Mouse (Mus musculus) hindbrain, postnatal 0 days (tissue): ENCODE measurements around the gene Rnls. TPM values are rescaled to one million over a fixed set of nuclear protein-coding genes. Genes with fewer than 3 reads are reported as not detected.

Experiments used
- ATAC-seq: fragments of 200-750 bp; cut with Nextera tagmentation; 2 replicates; pipeline ENCODE4 v1.8.0; 2017; ENCODE audit warnings: mild to moderate bottlenecking, moderate TSS enrichment, moderate library complexity
- DNase-seq: peaks from one replicate; pipeline ENCODE4 v3.0.0-alpha.2; 2015; ENCODE audit warnings: low spot score
- H3K27ac ChIP-seq: fragments of 300-500 bp; sonication (generic); 2 replicates; pipeline ENCODE4 v1.5.1; 2014; ENCODE audit warnings: mild to moderate bottlenecking
- H3K27me3 ChIP-seq: fragments of 300-500 bp; sonication (generic); 2 replicates; pipeline ENCODE4 v1.6.1; 2014; ENCODE audit warnings: low read length, mixed read lengths; ENCODE audit not compliant: insufficient read depth
- H3K36me3 ChIP-seq: fragments of 300-500 bp; sonication (generic); 2 replicates; pipeline ENCODE4 v1.6.1; 2014; ENCODE audit warnings: low read length, mixed read lengths; ENCODE audit not compliant: insufficient read depth
- H3K4me1 ChIP-seq: fragments of 300-500 bp; sonication (generic); 2 replicates; pipeline ENCODE4 v1.6.1; 2014; ENCODE audit warnings: antibody characterized with exemption, low read length, mixed read lengths; ENCODE audit not compliant: insufficient read depth
- H3K4me2 ChIP-seq: fragments of 300-500 bp; sonication (generic); 2 replicates; pipeline ENCODE4 v1.6.1; 2014; ENCODE audit warnings: low read depth, mild to moderate bottlenecking, low read length, moderate library complexity, mixed read lengths
- H3K4me3 ChIP-seq: fragments of 300-500 bp; sonication (generic); 2 replicates; pipeline ENCODE4 v1.5.1; 2014; ENCODE audit warnings: low read length
- H3K9ac ChIP-seq: fragments of 300-500 bp; sonication (generic); replicated peaks from 2 replicates; pipeline ENCODE4 v1.6.1; 2014; ENCODE audit warnings: mild to moderate bottlenecking, low read length, moderate library complexity, mixed read lengths
- H3K9me3 ChIP-seq: fragments of 300-500 bp; sonication (generic); 2 replicates; pipeline ENCODE4 v1.6.1; 2016; ENCODE audit warnings: low read length, mixed read lengths
- CTCF ChIP-seq: IDR thresholded peaks from 2 replicates; pipeline ENCODE4 v1.5.1; 2016; ENCODE audit warnings: antibody characterized with exemption, control low read depth, low read depth
- WGBS: fragments of 180-500 bp; shearing (Covaris S2); extraction: QIAGEN DNeasy Blood & Tissue Kit; methylation state at CpG from one replicate; pipeline ENCODE4 v1.1.7; 2014; 5-methylcytosine and 5-hydroxymethylcytosine counted together
- polyA plus RNA-seq: library from polyadenylated mRNA; unstranded; fragments of >200 nt; fragmentation: Nextera tagmentation; extraction: Ambion mirVana; gene quantifications from 2 replicates; pipeline ENCODE4 v1.2.1, GENCODE M21; 2015
- total RNA-seq: library from RNA; depleted of rRNA; stranded (reverse); fragments of >200 nt; gene quantifications from 2 replicates; pipeline ENCODE4 v1.2.3, GENCODE M21; 2014

Rnls gene
- total and polyA plus RNA-seq, 2 experiments from 2014 or later = 3.3 to 9.8 TPM

DNA sequence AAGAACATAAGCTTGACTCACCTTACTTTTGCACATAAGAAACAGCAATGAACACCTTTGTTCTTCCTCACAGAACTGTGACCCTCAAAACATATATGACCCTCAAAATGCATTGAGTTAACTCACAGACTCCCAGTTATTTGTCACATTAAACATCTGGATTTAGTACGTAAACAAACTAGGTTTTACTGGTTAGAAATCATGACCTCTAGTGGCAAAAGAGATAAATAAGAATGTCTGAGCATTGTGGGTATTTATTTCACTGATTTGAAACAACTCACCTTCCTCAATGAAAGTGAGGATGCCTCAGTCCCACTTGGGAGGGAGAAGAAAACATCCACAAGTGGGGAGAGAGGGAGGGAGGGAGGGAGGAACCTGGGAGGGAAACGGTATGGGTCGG, 109.1 kb downstream of the Rnls start:
- H3K4me2 ChIP-seq = no peak overlapping the region
- no peak overlapping the region for H3K4me3 ChIP-seq
- no peak overlapping the region for H3K27ac ChIP-seq
- H3K4me1 ChIP-seq = no peaks in the 10 kb centered on the region
- peak; percentile 20; the same call in 1 of the 2 replicates for TF ChIP-seq CTCF
- H3K9ac ChIP-seq = no peak overlapping the region
- H3K9me3 ChIP-seq = no peaks in the 10 kb centered on the region
- WGBS = 56% methylated on average over 3 of the region's 3 CpGs
- no peaks in the 10 kb centered on the region for H3K27me3 ChIP-seq
- H3K36me3 ChIP-seq = no peaks in the 10 kb centered on the region
- DNase-seq (no peak), ATAC-seq (no peak)

DNA sequence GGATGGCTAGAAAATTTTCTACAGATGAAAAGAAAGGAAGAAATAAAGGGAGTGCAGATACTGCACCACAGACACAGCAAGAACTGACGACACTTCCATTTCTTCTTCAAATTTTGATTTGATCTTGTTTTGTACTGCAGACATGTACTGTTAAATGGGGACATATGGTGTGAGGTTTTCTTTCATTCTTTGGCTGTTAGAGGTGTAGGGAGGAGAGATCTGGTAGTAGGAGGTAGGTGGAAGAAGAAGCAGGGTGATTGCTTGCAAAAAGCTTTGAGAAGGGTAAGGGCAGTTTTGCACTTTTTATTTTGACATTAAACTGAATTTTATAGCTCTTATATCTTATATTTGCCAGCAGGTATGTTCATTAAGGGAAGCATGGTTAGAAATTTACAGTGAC, 115.7 kb downstream of the Rnls start:
- TF ChIP-seq CTCF = no peak
- H3K4me1 ChIP-seq = no peaks in the 10 kb centered on the region

DNA sequence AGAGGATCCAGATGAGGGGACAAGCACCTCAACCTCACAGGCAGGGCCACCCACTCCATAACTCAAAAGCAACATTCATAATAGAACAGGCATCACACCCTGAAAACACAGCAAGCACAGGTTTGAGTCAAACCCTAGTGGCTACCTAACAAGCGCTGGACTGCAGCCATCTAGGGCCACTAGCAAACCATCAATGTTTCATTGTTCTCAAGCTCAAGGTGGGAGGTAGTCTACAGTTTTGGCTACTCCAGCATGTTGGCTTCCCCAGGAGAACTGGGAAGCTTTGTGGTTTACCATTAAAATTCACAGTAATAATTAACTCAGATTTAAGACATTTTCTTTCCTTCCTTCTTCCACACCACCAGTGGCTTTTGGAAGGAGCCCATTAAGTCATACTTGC, 118.4 kb downstream of the Rnls start:
- Histone ChIP-seq H3K27ac (no peak overlapping the region), H3K36me3 (no peaks in the 10 kb centered on the region), H3K9ac (no peak overlapping the region), H3K27me3 (no peaks in the 10 kb centered on the region), H3K4me2 (no peak overlapping the region), H3K4me3 (no peak overlapping the region), H3K4me1 (no peaks in the 10 kb centered on the region), H3K9me3 (no peaks in the 10 kb centered on the region)
- ATAC-seq (no peak), DNase-seq (no peak)
- WGBS = 93% methylated on average over 1 of the region's 1 CpGs
- no peak for TF ChIP-seq CTCF

More for the DNA sequence above, 115.7 kb downstream of the Rnls start:
- DNase-seq (no peak), ATAC-seq (no peak)
- Histone ChIP-seq H3K9me3 (no peaks in the 10 kb centered on the region), H3K9ac (no peak overlapping the region), H3K4me3 (no peak overlapping the region), H3K36me3 (no peaks in the 10 kb centered on the region), H3K4me2 (no peak overlapping the region), H3K27ac (no peak overlapping the region), H3K27me3 (no peaks in the 10 kb centered on the region)
- WGBS = 92% methylated on average over 1 of the region's 1 CpGs

DNA sequence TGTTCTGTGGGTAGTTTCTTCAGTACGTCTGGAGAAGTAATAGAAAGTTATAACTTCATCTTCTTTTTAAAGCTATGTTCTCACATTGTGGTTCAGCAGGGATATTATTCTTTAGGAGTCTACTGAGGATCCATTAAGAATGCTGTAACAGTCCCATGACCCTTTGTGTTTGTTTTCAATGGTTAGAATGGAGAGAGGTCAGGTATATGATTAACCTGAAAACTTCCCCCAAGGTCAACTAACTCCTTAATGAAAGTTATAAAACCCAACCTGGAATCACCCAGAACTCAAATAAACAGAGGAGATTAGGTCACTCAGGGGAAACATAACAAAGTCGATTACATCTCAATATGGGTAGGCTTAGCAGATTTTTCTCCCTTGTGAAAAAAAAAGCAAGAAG, 120.5 kb downstream of the Rnls start:
- 63% methylated on average over 2 of the region's 2 CpGs for WGBS
- H3K4me3 ChIP-seq = no peak overlapping the region
- H3K27ac ChIP-seq = no peak overlapping the region
- no peak overlapping the region for H3K9ac ChIP-seq
- no peak overlapping the region for H3K4me2 ChIP-seq
- no peak for ATAC-seq
- H3K4me1 ChIP-seq = no peaks in the 10 kb centered on the region
- TF ChIP-seq CTCF = no peak
- no peak for DNase-seq
- H3K9me3 ChIP-seq = no peaks in the 10 kb centered on the region
- no peaks in the 10 kb centered on the region for H3K27me3 ChIP-seq
- no peaks in the 10 kb centered on the region for H3K36me3 ChIP-seq

DNA sequence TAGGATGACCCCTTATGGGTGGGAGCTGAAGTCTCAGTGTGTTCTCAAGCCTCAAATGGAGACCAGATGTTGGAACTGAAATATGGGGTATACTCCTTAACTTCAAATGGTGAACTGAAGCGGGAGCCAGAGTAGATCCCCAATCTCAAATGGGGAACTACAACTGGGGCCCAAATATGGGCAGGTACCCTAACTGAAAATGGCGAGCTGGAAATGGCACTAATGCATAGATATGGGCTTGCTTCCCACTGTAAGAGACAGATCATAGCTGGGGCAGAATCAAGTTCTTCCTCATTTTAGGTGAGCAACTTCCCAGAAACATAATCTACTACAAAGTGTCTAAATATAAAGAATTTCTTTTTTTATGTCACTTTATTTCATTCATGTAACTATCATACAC, 121.9 kb downstream of the Rnls start:
- no peak overlapping the region for H3K4me3 ChIP-seq
- H3K4me2 ChIP-seq = no peak overlapping the region
- H3K36me3 ChIP-seq = no peaks in the 10 kb centered on the region
- WGBS = 86% methylated on average over 2 of the region's 2 CpGs
- H3K4me1 ChIP-seq = no peaks in the 10 kb centered on the region
- no peaks in the 10 kb centered on the region for H3K9me3 ChIP-seq
- no peaks in the 10 kb centered on the region for H3K27me3 ChIP-seq
- no peak for DNase-seq
- ATAC-seq = no peak
- H3K9ac ChIP-seq = no peak overlapping the region
- TF ChIP-seq CTCF = no peak
- no peak overlapping the region for H3K27ac ChIP-seq

DNA sequence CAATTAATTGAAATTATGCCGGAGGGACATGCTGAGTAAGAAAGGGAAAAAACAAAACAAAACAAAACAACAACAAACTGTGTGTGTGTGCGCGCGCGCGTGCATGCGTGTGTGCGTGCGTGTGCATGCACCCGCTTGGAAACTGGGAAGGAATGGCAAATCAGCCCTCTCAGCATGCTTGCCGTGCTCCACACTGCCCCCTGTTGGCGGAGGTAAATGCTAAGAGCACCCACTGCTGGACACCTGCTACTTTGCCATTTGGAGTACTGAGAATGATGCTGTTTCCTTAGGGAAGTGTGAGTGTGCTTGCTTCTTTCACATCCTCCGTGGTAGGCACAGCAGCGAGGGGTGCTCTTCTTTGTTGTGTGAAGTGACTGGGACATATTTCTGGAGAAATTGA, 124.1 kb downstream of the Rnls start:
- no peak for DNase-seq
- no peak overlapping the region for H3K4me2 ChIP-seq
- no peak overlapping the region for H3K4me3 ChIP-seq
- no peak overlapping the region for H3K9ac ChIP-seq
- peak; percentile 32 for TF ChIP-seq CTCF
- no peaks in the 10 kb centered on the region for H3K4me1 ChIP-seq
- no peaks in the 10 kb centered on the region for H3K36me3 ChIP-seq
- 82% methylated on average over 14 of the region's 14 CpGs for WGBS
- no peak for ATAC-seq
- H3K27ac ChIP-seq = no peak overlapping the region
- no peaks in the 10 kb centered on the region for H3K9me3 ChIP-seq
- H3K27me3 ChIP-seq = no peaks in the 10 kb centered on the region

DNA sequence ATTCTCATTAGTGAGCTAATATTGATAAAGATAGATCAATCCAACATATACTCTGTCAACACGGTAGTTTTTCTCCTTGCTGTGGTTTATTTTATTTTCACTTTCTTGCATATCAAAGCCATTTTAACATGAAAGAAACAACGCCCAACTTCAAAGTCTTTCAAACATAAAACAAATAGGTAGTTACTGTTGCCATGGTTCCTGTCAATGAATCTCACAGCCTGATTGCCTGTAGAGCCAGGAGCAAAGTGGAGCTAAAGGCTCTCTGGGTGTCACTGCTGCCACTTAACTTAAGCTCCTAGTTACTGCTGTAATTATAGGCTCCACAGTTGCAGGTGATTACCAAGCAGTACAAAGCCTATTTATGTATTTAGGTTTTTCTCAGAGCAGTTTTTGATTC, 126.8 kb downstream of the Rnls start:
- Histone ChIP-seq H3K4me3 (no peak overlapping the region), H3K9me3 (no peaks in the 10 kb centered on the region), H3K27me3 (no peaks in the 10 kb centered on the region), H3K9ac (no peak overlapping the region), H3K4me1 (no peaks in the 10 kb centered on the region), H3K27ac (no peak overlapping the region), H3K4me2 (no peak overlapping the region), H3K36me3 (no peaks in the 10 kb centered on the region)
- no peak for DNase-seq
- no peak for ATAC-seq
- no peak for TF ChIP-seq CTCF
- WGBS = 24% methylated on average over 2 of the region's 2 CpGs
